Mouse (Mus musculus) bone marrow, adult 2 months (tissue): Measurements from ENCODE around the gene Cbx2.

Experiments
- CTCF ChIP-seq: fragments of 200-500 bp; IDR thresholded peaks from 2 replicates; pipeline ENCODE4 v1.5.1; 2011; ENCODE audit warnings: low read length, control low read depth; ENCODE audit not compliant: control insufficient read depth, insufficient read depth
- POLR2A ChIP-seq: fragments of 200-500 bp; IDR thresholded peaks from 2 replicates; pipeline ENCODE4 v1.6.1; 2011; ENCODE audit warnings: low read depth, mild to moderate bottlenecking, control low read depth, low read length, borderline replicate concordance; ENCODE audit not compliant: control insufficient read depth

GRCm38 (mm10) chr11:119077755-119078154 lies 55.0 kb downstream of the Cbx2 start:
- TF ChIP-seq CTCF (no peak), POLR2A (no peak)
